Mouse (Mus musculus): ENCODE data around the gene Dhx40.
"Not testable (repeated sequence)": the region's sequence is repeated elsewhere in the genome, so short reads cannot be mapped to it uniquely, and the experiment has no call there.

Dhx40 gene

GRCm38 (mm10) chr11:86818928-86819327, 11.4 kb upstream of the Dhx40 start:
- in situ Hi-C loops (cut with MboI), result no loop called here

- in situ Hi-C loops (cut with MboI), result not testable (repeated sequence)
These were observed 8.7 kb upstream of the Dhx40 start for GRCm38 (mm10) chr11:86816288-86816687.

- in situ Hi-C loops (cut with MboI), result not testable (repeated sequence)
These were observed 6.9 kb upstream of the Dhx40 start for GRCm38 (mm10) chr11:86814481-86814880.

- in situ Hi-C loops (cut with MboI), result not testable (repeated sequence)
These were observed 5.7 kb upstream of the Dhx40 start for GRCm38 (mm10) chr11:86813256-86813655.

GRCm38 (mm10) chr11:86811326-86811630, 3.7 kb upstream of the Dhx40 start:
- in situ Hi-C loops (cut with MboI), result no loop called here

GRCm38 (mm10) chr11:86810572-86811325, 3.2 kb upstream of the Dhx40 start:
- in situ Hi-C loops (cut with MboI), result no loop called here

- in situ Hi-C loops (cut with MboI), result loop anchor here (5.0 kb wide), 1 partner anchor 53 kb away; the partner anchor contains the start of gene Cltc
These were observed 2.3 kb upstream of the Dhx40 start for GRCm38 (mm10) chr11:86809828-86810227.

GRCm38 (mm10) chr11:86807001-86807477, 507 bp downstream of the Dhx40 start:
- in situ Hi-C loops (cut with MboI), result loop anchor here (5.0 kb wide), 1 partner anchor 50 kb away; the partner anchor contains the start of gene Cltc

GRCm38 (mm10) chr11:86794161-86794560, 13.4 kb downstream of the Dhx40 start:
- in situ Hi-C loops (cut with MboI), result no loop called here

GRCm38 (mm10) chr11:86787436-86787835, 20.1 kb downstream of the Dhx40 start:
- in situ Hi-C loops (cut with MboI), result not testable (repeated sequence)

GRCm38 (mm10) chr11:86785767-86786166, 21.8 kb downstream of the Dhx40 start:
- in situ Hi-C loops (cut with MboI), result no loop called here

GRCm38 (mm10) chr11:86769884-86770283, 37.7 kb downstream of the Dhx40 start:
- in situ Hi-C loops (cut with MboI), result no loop called here

GRCm38 (mm10) chr11:86764501-86764900, 43.0 kb downstream of the Dhx40 start:
- in situ Hi-C loops (cut with MboI), result no loop called here

- in situ Hi-C loops (cut with MboI), result not testable (repeated sequence)
These were observed 44.4 kb downstream of the Dhx40 start for GRCm38 (mm10) chr11:86763127-86763526.

GRCm38 (mm10) chr11:86760357-86760756, 47.2 kb downstream of the Dhx40 start:
- in situ Hi-C loops (cut with MboI), result no loop called here

GRCm38 (mm10) chr11:86759886-86760285, 47.7 kb downstream of the Dhx40 start:
- in situ Hi-C loops (cut with MboI), result loop anchor here (5.0 kb wide), 1 partner anchor 47 kb away; the partner anchor contains the start of gene Dhx40

GRCm38 (mm10) chr11:86759226-86759625, 48.3 kb downstream of the Dhx40 start:
- in situ Hi-C loops (cut with MboI), result loop anchor here (5.0 kb wide), 1 partner anchor 48 kb away; the partner anchor contains the start of gene Dhx40

- in situ Hi-C loops (cut with MboI), result loop anchor here (5.0 kb wide), 1 partner anchor 49 kb away; the partner anchor contains the start of gene Dhx40
These were observed 49.0 kb downstream of the Dhx40 start for GRCm38 (mm10) chr11:86758559-86758958.

- in situ Hi-C loops (cut with MboI), result loop anchor here (5.0 kb wide), 1 partner anchor 50 kb away; the partner anchor contains the start of gene Dhx40
These were observed 49.8 kb downstream of the Dhx40 start, which contains the start of gene Cltc for GRCm38 (mm10) chr11:86757480-86758371. Cltc (minus strand) TSS chr11:86757565.

- in situ Hi-C loops (cut with MboI), result loop anchor here (5.0 kb wide), 1 partner anchor 50 kb away; the partner anchor contains the start of gene Dhx40
These were observed 50.4 kb downstream of the Dhx40 start for GRCm38 (mm10) chr11:86757142-86757479.

- in situ Hi-C loops (cut with MboI), result loop anchor here (5.0 kb wide), 1 partner anchor 51 kb away; the partner anchor contains the start of gene Dhx40
These were observed 51.1 kb downstream of the Dhx40 start for GRCm38 (mm10) chr11:86756156-86757141.

Measured in mature B cell (primary cell).